Mouse (Mus musculus) spleen, adult 2 months (tissue): ENCODE data around the gene Gpa33. TPM values are rescaled to one million over a fixed set of nuclear protein-coding genes. Genes with fewer than 3 reads are reported as not detected.

Experiments
- DNase-seq, 2 experiments: peaks; one replicate each; pipeline versions ENCODE4 v3.0.0 to v3.0.0-alpha.2; 2012 to 2021; ENCODE audit warnings: low spot score in 2 of 2, low read depth in 1 of 2
- H3K27ac ChIP-seq: fragments of 200-500 bp; 2 replicates; pipeline ENCODE4 v1.5.1; 2012; ENCODE audit warnings: low read length, inconsistent platforms; ENCODE audit not compliant: insufficient read depth
- H3K27me3 ChIP-seq: fragments of 200-500 bp; 2 replicates; pipeline ENCODE4 v1.6.1; 2012; ENCODE audit warnings: mild to moderate bottlenecking, moderate library complexity, low read length, inconsistent platforms; ENCODE audit not compliant: control insufficient read depth, insufficient read depth
- H3K36me3 ChIP-seq: fragments of 200-500 bp; 2 replicates; pipeline ENCODE4 v1.6.1; 2012; ENCODE audit warnings: mild to moderate bottlenecking, low read length, inconsistent platforms; ENCODE audit not compliant: control insufficient read depth, insufficient read depth
- H3K4me1 ChIP-seq: fragments of 200-500 bp; 2 replicates; pipeline ENCODE4 v1.6.1; 2011; ENCODE audit warnings: inconsistent platforms; ENCODE audit not compliant: control insufficient read depth, insufficient read depth, insufficient read length
- H3K4me3 ChIP-seq: fragments of 200-500 bp; 2 replicates; pipeline ENCODE4 v1.5.1; 2011; ENCODE audit warnings: mild to moderate bottlenecking, inconsistent platforms; ENCODE audit not compliant: insufficient read depth, insufficient read length; ENCODE audit errors: extremely low read depth
- CTCF ChIP-seq: fragments of 200-500 bp; IDR thresholded peaks from 2 replicates; pipeline ENCODE4 v1.5.1; 2011; ENCODE audit warnings: mild to moderate bottlenecking, inconsistent platforms; ENCODE audit not compliant: insufficient read depth, insufficient read length, insufficient replicate concordance; ENCODE audit errors: extremely low read depth
- POLR2A ChIP-seq: fragments of 200-500 bp; IDR thresholded peaks from 2 replicates; pipeline ENCODE4 v1.6.1; 2011; ENCODE audit warnings: low read depth, low read length, inconsistent platforms
- WGBS: fragments of 180-500 bp; shearing (Covaris S2); methylation state at CpG from one replicate; pipeline ENCODE4 v1.1.7; 2018; 5-methylcytosine and 5-hydroxymethylcytosine counted together
- polyA plus RNA-seq: library from polyadenylated mRNA; depleted of rRNA; stranded (reverse); fragments of >200 nt; gene quantifications from 2 replicates; pipeline ENCODE4 v1.2.3, GENCODE M21; 2012; rRNA removed

Gene Gpa33
- polyA plus RNA-seq = not detected in 2 replicates

- no peaks in the 10 kb centered on the region for H3K4me1 ChIP-seq
- no peak for TF ChIP-seq POLR2A
- no peak for TF ChIP-seq CTCF
- H3K36me3 ChIP-seq = no peaks in the 10 kb centered on the region
- H3K27me3 ChIP-seq = no peaks in the 10 kb centered on the region
- no peak within 1 kb of the TSS for H3K4me3 ChIP-seq
- no peak within 1 kb of the TSS for H3K27ac ChIP-seq
- no peak for DNase-seq
- 92% methylated on average over 5 of the region's 5 CpGs for WGBS
Observed at GRCm38 (mm10) chr1:166130224-166130860, at the start of gene Gpa33. Gene Gpa33, plus strand, starts transcription at chr1:166130238.

- H3K27ac ChIP-seq = no peak overlapping the region
- no peak for TF ChIP-seq CTCF
- WGBS = 92% methylated on average over 19 of the region's 19 CpGs
- no peaks in the 10 kb centered on the region for H3K4me1 ChIP-seq
- no peak overlapping the region for H3K4me3 ChIP-seq
- no peaks in the 10 kb centered on the region for H3K27me3 ChIP-seq
- DNase-seq = no peak
- H3K36me3 ChIP-seq = no peaks in the 10 kb centered on the region
Observed at GRCm38 (mm10) chr1:166088446-166089170, 41.4 kb upstream of the Gpa33 start.

GRCm38 (mm10) chr1:166089337-166089736, 40.7 kb upstream of the Gpa33 start:
- Histone ChIP-seq H3K27ac (no peak overlapping the region), H3K27me3 (no peaks in the 10 kb centered on the region), H3K36me3 (no peaks in the 10 kb centered on the region), H3K4me1 (0 out of 2 replicates have a peak, but pooled peaks cover 2% of the 10 kb centered on the region), H3K4me3 (no peak overlapping the region)
- TF ChIP-seq POLR2A (no peak), CTCF (no peak)
- WGBS = 66% methylated on average over 3 of the region's 3 CpGs
- DNase-seq = no peak

- no peaks in the 10 kb centered on the region for H3K27me3 ChIP-seq
- DNase-seq = no peak
- WGBS = 60% methylated on average over 4 of the region's 4 CpGs
- 0 out of 2 replicates have a peak, but pooled peaks cover 5% of the 10 kb centered on the region for H3K4me1 ChIP-seq
- H3K4me3 ChIP-seq = no peak overlapping the region
- no peak for TF ChIP-seq CTCF
- no peak for TF ChIP-seq POLR2A
- no peak overlapping the region for H3K27ac ChIP-seq
- H3K36me3 ChIP-seq = no peaks in the 10 kb centered on the region
Observed at GRCm38 (mm10) chr1:166089739-166090138, 40.3 kb upstream of the Gpa33 start.

GRCm38 (mm10) chr1:166090306-166090705, 39.7 kb upstream of the Gpa33 start:
- WGBS = 91% methylated on average over 2 of the region's 2 CpGs
- DNase-seq = no peak
- H3K4me3 ChIP-seq = no peak overlapping the region
- no peaks in the 10 kb centered on the region for H3K27me3 ChIP-seq
- no peak overlapping the region for H3K27ac ChIP-seq
- no peaks in the 10 kb centered on the region for H3K36me3 ChIP-seq
- no peak for TF ChIP-seq CTCF
- TF ChIP-seq POLR2A = no peak
- H3K4me1 ChIP-seq = 0 out of 2 replicates have a peak, but pooled peaks cover 5% of the 10 kb centered on the region

GRCm38 (mm10) chr1:166094462-166094861, 35.6 kb upstream of the Gpa33 start:
- WGBS = 65% methylated on average over 3 of the region's 3 CpGs
- Histone ChIP-seq H3K4me1 (0 out of 2 replicates have a peak, but pooled peaks cover 5% of the 10 kb centered on the region), H3K4me3 (no peak overlapping the region), H3K36me3 (no peaks in the 10 kb centered on the region), H3K27me3 (no peaks in the 10 kb centered on the region), H3K27ac (no peak overlapping the region)
- TF ChIP-seq POLR2A = no peak
- TF ChIP-seq CTCF = no peak
- no peak for DNase-seq

- no peak for TF ChIP-seq POLR2A
- TF ChIP-seq CTCF = no peak
- Histone ChIP-seq H3K27me3 (no peaks in the 10 kb centered on the region), H3K36me3 (no peaks in the 10 kb centered on the region), H3K27ac (no peak overlapping the region), H3K4me1 (0 out of 2 replicates have a peak, but pooled peaks cover 5% of the 10 kb centered on the region), H3K4me3 (no peak overlapping the region)
- WGBS = 81% methylated on average over 2 of the region's 2 CpGs
- no peak for DNase-seq
Observed at GRCm38 (mm10) chr1:166098120-166098519, 31.9 kb upstream of the Gpa33 start.
